Mouse (Mus musculus): Measurements from ENCODE around the gene Cd274.
A peak's percentile ranks its signal among the peaks of the same experiment; 100 is the strongest.
"Not testable (repeated sequence)": the region's sequence is repeated elsewhere in the genome, so short reads cannot be mapped to it uniquely, and the experiment has no call there.

Cd274 gene

GRCm38 (mm10) chr19:29393333-29393732, 26.1 kb downstream of the Cd274 start:
- DNase-seq (ENCODE audit: low read depth), result no peak

DNA sequence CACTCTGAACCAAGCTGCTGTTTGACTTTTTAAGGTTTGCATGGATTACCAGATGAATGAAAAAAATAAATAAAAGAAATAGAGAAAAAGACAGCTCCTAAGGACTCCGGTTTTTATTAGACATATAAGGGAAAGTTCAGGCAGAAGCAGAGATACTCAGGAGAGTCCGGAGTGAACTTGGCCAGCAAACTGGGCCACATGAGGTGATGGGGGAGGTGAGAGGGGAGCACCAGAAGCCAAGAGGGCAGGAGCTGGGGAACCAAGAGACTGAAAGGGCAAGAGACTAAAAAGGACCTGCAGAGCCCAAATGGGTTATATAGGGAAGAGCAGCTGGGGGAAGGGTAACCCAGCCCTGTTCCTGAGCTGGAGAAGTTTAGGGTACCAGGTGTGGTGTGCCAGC, 27.5 kb downstream of the Cd274 start:
- no peak for DNase-seq (ENCODE audit: low read depth)

GRCm38 (mm10) chr19:29396353-29396752, 29.1 kb downstream of the Cd274 start:
- no peak for DNase-seq (ENCODE audit: low read depth)

GRCm38 (mm10) chr19:29399786-29400185, 32.5 kb downstream of the Cd274 start:
- DNase-seq (ENCODE audit: low read depth), result no peak

- DNase-seq (ENCODE audit: low read depth), result no peak
Measured at GRCm38 (mm10) chr19:29400466-29400865, 33.2 kb downstream of the Cd274 start.

DNA sequence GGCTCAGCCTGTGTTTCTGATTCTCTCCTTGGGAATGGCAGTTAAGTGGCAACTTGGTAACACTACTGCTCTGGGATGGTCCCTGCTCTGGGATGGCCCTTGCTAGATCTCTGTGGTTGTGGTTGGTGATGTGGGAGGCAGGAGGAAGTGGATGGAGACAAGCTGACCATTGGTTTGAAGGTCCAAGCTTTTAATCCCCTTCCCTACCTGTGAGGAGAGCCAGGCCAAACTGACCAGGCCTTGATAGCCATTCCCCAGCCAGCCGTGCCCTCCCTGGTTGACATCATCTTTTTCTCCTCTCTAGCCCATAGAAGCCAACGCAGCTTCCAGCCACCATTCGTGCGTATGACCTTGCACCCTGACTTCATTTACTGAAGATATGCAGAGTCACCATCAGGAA, 35.4 kb downstream of the Cd274 start:
- DNase-seq (ENCODE audit: low read depth), result no peak

- DNase-seq (ENCODE audit: low read depth), result no peak
Measured at GRCm38 (mm10) chr19:29403251-29403650, 36.0 kb downstream of the Cd274 start.

GRCm38 (mm10) chr19:29405388-29405787, 38.1 kb downstream of the Cd274 start:
- no peak for DNase-seq (ENCODE audit: low read depth)

GRCm38 (mm10) chr19:29406042-29407017, 39.1 kb downstream of the Cd274 start:
- DNase-seq (ENCODE audit: low read depth), result no peak

DNA sequence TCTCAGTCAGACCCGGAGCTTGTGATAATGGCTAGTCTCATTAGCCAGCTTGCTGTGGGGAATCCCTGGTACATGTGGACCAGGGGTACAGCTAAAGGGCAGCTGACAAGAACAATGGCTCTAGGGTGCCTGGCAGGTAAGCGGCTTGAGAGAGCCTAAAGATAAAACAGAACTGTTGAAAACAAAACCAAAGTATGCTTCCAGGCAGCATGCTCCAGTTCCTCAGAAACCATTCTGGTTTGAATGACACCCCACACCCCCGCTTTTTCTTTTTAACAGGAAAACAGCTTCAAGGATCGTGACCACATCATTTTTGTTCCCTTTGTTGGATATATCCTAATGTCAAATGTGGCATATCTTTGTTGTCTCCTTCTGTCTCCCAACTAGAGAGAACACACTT, 43.4 kb downstream of the Cd274 start, which contains the start of gene Pdcd1lg2:
Gene Pdcd1lg2, plus strand, starts transcription at position 301 of the 400 bp plus-strand sequence.
- no peak for DNase-seq (ENCODE audit: low read depth)

- DNase-seq (ENCODE audit: low read depth), result peak; percentile 39
Measured at GRCm38 (mm10) chr19:29412476-29413420, 45.5 kb downstream of the Cd274 start.

DNA sequence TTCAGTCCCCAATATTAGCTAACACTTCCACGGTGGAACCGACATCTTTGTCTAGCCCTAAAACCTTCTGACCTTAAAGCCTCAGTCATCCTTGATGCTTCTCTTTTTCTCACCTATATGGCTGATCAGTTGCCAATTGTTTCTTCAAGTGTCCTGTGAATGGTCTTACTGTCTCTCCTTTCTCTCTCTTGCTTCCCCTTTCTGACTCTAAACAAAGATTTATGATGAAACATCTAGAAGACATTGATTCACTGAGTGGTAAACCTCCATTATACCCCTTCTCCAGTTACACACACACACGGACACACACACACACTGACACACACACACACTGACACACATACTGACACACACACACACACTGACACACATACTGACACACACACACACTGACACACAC, 47.3 kb downstream of the Cd274 start:
- no peak for DNase-seq (ENCODE audit: low read depth)

GRCm38 (mm10) chr19:29414917-29415316, 47.7 kb downstream of the Cd274 start:
- DNase-seq (ENCODE audit: low read depth), result not testable (repeated sequence)

DNA sequence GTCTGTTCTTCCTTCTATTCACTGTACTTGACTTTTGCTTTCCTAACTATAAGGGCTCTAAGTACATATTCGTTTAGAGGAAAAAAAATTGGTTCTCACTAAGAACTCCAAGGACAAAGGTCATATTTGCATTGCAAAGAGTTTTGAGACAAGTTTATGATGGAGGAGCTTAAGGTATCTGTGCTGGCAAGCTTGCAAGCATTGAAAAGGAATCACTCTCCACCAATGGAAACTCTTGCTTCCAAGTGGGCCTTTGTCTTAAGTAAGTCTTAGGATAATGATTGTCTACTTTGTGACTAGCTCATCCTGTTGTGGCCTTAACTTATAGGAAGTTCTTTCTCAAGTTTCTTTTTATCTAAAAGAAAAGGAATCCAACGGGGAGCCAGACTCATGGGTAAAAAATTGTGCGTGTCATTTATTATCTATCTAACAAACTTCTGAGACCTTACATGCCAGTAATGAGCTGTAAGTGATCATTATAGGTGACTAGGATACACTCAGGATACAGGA, 49.2 kb downstream of the Cd274 start:
- DNase-seq (ENCODE audit: low read depth), result no peak

GRCm38 (mm10) chr19:29417188-29417587, 49.9 kb downstream of the Cd274 start:
- no peak for DNase-seq (ENCODE audit: low read depth)

GRCm38 (mm10) chr19:29417894-29418293, 50.6 kb downstream of the Cd274 start:
- DNase-seq (ENCODE audit: low read depth), result no peak

DNA sequence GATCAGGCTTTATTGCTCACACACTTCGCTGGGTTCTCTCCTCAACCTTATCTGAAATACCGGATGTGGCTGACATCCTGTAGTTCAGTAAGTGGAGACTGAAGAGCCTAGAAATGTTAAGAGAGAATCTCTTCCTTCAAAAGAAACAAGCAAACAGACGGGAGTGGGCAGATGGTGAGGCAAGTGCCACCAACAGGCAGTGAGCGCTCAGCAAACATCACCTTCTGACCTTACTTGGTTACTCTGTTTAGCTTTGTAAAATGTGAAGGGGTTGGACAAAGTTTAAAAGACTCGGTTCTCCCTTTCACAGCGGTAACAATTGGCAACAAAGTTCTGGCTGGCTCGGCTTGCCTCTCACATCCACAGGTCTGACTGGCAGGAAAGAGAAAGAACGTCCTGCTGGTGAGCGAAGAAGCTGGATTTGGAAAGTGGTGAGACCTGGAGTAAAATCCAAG, 51.4 kb downstream of the Cd274 start:
- no peak for DNase-seq (ENCODE audit: low read depth)

GRCm38 (mm10) chr19:29419506-29419905, 52.3 kb downstream of the Cd274 start:
- DNase-seq (ENCODE audit: low read depth), result no peak

- DNase-seq (ENCODE audit: low read depth), result no peak
Measured at GRCm38 (mm10) chr19:29419946-29420345, 52.7 kb downstream of the Cd274 start.

DNA sequence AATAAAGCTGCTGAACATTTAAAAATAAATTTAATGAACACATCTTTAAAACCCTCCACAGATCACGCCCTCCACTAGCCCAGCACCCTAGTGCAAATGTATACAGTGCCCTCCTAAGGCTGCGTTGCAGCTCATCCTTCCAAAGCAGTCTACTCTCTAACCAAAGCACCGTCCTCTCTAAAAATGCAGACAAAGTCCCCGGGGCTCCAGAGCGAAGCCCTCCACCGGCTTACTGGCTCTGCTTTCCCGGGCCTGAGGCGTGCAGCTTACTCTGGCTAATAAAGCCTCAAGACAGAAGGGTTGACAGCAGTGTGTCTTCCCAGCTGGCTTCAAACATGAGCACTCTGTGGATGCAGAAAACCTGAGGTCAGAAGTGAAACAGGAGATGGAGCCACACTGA, 53.1 kb downstream of the Cd274 start:
- DNase-seq (ENCODE audit: low read depth), result no peak

GRCm38 (mm10) chr19:29422013-29422645, 54.9 kb downstream of the Cd274 start:
- DNase-seq (ENCODE audit: low read depth), result no peak

- DNase-seq (ENCODE audit: low read depth), result no peak
Measured at GRCm38 (mm10) chr19:29422796-29423195, 55.5 kb downstream of the Cd274 start.

Measured in fibroblast of lung, adult 2 months (primary cell).